Mouse (Mus musculus) c-Kit-positive CD71-positive TER-119-positive erythroid progenitor cells, embryonic 14.5 days (primary cell): ENCODE results near the gene Katnb1.

Source experiments
- DNase-seq: peaks from one replicate; pipeline ENCODE4 v3.0.0-alpha.2; 2013; ENCODE audit warnings: low spot score

Katnb1 gene

DNA sequence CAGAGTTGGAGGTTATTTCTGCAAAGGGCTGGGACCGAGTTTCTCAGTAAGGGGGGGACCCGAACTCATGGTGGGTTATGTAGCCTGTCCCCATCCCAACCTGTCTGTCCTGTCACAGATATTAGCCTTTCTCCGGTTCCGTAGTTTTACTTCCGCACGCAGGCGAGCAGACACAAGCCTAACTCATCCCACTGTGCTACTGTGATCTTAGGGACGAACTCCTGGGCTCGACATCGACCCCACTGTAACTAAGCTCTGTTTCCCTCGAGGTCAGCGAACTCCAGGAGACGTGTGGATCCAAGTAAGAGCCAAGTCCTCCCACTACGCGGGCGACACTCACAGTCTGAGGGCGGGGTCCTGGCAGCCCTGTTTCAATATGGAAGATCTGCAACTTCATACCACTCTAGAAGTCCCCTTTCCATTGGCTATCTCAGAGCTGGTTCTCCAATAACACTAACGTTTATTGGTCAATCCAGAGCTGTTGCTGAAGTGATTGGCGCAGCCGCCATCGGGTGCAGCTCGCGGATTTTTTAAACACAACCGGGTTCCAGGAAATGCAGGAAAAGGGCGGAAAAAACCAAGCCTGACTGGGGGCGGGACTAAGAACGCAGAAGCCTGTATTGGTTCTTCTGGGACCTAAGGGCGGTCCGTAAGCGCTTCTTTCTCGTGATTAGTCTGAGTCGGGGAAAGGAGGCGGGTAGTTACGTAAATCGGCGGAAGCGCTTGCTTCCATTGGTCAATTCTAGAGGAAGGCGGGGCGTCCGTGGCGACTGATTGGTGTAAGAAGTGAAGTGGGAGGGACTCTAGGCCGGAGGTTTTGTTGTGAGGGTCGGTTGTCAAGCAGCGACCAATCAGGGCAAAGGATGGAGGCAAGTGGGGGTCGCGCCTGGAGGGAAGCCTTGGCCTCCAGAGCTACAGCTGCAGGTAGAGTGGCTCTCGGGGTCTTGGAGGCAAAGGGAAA, at the start of gene Katnb1:
Gene Katnb1, plus strand, starts transcription at position 806 of the 961 bp plus-strand sequence.
- peak; percentile 99 for DNase-seq

DNA sequence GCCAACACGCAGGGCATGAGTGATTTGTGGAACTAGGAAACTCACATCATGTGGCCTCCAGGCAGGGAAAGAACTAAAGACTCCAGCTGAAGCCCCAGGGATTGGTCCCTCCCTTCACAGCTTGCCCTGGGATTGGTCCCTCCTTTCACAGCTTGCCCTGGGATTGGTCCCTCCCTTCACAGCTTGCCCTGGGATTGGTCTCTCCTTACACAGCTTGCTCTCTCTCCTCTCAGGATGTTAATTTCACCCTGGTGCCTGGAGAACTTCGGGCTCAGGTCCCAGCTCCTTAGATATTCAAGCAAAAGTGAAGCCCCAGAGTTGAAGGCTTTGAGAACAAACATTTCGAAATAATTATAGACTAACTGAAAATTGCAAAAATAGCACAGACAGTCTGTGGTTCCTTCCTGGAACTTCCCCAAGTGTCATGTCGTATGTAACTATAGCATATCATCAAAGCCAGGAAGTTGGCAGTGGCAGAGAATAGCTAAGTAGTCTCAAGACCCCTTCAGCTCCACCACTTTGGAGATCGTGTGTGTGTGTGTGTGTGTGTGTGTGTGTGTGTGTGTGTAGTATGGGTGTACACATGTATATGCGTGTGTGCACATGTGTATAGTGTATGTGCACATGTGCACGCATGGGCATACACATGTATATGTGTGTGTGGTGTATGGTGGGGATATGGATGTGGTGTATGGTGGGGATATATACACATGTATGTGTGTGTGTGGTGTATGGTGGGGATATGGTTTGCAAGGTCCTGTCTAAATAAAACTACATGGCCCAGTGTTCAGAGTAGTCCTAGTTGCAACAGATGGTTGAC, 43.7 kb upstream of the Katnb1 start:
- DNase-seq: no peak

DNA sequence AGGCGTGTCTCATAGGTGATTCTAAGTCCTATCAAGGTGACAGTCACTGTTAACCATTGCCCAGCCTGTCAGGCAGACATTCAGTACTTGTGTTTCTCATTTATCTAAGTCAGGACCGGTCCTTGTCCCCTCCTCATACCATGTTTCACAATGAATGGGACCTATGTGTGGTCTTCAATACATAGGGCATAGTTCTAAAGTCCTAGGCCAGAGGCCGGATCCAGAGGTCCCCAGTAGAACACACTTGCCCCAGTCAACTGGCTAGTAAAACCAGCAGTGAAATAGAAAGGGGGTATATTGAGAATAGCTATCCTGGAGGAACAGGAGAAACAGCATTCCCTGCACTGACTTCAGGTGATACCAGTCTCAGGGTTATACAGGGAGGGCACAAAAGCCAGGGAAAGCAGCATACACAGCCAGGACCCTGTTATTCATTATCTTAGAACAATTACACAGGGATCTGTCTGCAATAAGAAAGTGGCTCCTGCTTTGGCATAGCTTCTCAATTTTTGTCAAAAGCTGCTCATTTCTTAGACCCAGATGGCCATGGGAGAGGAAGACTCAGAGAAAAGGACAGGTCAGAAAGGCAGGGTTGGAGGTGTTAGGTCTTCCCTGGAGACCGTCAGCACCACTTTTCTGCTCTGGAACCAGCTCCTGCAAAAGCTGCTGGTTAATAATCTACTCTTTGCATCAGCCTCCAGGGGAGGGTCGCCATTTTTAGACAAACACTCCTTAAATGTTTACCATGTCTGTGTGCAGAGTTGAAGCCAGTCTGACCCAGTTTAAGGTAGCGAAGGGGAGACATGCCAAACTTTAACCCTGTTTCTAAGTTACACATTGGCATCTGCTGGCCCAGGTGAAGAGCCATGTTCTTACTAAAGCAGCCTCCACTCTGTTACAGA, 38.9 kb upstream of the Katnb1 start:
- no peak for DNase-seq

DNA sequence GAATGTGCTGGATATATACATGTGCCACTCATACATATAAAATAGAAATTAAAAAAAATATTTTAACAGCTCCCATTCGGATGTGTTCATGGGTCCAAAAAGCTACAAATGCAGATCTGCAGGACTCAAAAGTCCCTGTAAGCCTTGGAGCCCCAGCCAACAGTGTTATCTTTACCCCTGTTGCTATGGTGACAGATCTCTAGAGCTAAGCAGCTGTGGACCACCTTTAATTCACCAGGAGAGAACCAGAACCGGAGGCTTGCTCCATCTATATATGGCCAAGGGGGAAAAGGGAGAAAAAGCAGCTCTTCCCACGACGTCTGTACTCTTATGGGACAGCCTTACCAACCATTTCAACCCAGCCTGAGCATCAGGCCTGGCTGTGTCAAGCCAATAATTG, 36.2 kb upstream of the Katnb1 start:
- DNase-seq: no peak

DNA sequence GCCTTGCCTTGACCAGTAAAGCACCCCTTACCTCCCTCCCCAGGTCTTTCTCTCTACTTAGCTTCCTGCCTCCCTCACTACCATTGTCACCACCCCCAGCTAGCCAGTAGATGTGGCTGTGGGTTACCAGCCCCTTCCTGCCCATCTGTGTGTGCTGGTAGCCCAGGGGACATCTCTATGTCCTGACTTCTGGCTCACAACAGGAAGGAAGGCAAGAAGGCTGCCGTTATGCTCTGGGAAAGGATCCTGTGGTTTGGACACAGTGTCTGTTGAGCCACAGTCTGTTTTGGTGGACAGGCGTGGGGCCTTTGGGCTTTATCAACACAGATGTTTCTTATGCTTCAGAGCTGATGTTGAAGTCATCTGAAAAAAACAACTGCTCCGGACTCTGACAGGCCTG, 34.0 kb upstream of the Katnb1 start:
- DNase-seq: no peak

DNA sequence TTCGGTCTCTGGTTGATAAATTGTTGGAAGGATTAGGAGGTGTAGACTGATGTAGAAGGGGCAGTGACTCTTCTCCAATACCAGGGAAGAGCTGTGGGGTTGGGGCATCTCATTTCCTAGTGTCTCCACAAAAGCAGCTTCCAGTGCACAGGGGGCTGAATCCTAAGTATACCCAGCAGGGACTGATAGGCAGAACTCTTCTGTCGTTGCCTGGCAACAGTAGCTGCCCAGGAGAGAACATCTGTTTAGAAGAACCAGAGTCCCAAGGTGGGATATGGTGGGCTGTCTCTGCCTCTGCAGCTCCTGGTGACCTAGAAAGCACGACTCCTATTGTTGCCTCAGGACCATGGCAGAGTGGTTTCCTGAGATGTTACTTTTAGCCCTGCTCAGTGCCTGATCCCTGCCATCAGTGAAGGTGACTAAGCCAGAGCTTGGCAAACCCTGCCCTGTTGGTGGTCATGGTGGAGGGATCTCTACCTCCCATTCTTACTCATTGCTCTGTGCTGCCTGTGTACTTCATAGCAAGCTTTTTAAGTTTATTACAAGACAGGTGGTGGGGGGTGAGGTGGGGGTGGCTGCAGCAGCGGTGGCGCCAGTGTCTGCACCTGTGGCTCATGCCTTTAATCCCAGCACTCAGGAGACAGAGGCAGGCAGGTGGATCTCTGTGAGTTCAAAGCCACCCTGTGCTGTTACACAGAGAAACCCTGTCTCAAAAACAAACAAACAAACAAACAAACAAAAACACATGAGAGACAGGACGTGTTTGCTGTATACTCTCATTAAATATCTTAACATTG, 32.9 kb upstream of the Katnb1 start:
- DNase-seq: no peak

DNA sequence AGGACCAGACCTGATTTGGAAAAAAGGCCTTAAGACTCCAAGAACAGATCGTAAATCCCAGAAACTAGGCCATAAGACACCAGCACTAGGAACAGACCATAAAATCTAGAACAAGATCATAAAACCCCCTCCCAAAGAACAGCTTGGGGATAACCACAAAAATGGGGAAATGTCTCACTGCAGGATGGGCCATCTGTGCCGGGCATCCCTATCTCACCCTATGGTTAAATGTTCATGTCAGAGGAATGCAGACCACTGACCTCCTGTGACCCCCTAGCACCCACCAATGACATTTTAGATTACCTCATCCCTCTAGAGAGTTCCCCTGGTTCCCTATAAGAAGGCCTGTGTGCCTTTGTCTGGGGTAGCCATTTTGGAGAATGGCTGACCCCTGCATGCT, 31.4 kb upstream of the Katnb1 start:
- no peak for DNase-seq

DNA sequence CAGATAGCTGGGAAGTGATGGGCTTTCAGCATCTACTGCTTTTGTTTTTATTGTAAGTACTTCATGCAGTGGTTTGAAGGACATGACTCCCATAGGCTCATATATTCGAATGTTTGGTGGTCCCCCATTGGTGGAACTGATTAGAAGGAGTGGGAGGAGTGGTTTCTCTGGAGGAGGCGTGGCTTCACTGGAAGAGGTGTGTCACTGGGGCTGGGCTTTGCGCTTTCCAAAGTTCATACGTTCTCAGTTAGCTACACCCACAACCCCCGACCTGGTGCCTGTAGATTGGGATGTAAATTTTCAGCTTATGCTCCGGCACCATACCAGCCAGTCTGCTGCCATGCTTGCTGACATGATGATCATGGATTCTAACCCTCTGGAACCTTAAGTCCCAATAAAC, 26.5 kb upstream of the Katnb1 start:
- DNase-seq: peak; percentile 40

DNA sequence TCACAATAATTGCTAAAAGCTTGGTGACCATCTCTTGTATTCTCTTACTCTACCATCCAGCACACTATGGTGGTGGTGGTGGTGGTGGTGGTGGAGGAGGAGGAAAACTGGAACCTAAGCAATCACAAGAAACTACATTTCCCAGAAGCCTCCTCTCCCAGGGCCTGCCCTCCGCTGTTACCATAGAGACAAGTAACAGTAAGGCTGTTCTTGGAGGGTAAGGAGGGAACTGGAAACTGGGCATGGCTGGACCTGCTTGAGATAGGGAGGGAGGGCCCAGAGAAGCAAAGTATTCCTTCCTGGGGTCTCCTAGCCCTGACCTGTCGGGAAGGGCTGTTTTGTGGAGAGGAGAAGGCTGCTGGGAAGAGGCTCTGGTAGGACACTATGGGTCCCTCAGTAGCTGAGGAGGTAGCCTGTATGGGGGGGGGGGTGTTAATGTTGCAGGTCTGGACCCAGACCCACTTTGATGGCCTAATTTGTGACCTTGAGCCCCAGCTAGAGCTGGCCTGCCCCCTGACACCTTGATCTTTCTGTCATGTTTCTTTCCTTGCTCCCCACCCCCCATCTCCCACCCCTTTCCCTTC, 26.0 kb upstream of the Katnb1 start, which contains the start of gene Drc7:
Gene Drc7, plus strand, starts transcription at position 177 of the 584 bp plus-strand sequence.
- DNase-seq: peak; percentile 44

DNA sequence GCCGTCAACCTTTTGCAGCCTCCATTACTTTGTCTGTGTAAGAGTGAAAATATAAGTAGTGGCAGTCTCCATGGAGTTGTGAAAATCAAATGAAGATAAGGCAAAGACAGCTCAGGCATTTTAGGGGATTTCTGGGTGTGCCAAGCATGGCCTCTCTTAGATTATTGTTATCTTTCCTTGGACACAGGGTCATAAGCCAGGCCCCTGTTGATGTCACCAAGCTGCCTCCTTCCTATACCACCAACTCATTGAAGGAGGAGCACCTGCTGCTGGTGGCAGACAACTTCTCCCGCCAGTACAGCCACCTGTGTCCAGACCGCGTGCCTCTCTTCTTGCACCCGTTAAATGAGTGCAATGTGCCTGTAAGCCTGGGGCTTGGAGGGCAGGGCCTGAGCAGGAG, 24.6 kb upstream of the Katnb1 start:
- peak; percentile 53 for DNase-seq

DNA sequence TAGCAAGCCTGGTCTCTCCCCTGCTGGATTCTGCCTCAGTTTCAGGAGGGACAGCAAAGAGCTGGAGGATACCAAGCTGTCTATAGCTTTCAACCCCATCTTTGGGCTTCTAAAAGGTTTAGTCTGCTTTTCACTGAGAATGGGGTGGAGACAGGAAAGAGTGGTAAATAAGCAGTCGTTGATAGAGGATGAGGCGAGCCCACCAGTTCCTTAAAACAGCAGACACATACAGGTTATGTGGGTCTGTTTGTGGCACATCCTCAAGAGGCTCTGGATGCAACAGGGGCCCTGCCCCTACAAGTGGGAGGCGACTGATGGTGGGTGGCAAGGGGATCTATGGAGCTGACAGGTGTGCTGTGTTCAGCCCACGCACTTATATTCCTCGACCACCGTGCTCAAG, 22.3 kb upstream of the Katnb1 start:
- DNase-seq: no peak

DNA sequence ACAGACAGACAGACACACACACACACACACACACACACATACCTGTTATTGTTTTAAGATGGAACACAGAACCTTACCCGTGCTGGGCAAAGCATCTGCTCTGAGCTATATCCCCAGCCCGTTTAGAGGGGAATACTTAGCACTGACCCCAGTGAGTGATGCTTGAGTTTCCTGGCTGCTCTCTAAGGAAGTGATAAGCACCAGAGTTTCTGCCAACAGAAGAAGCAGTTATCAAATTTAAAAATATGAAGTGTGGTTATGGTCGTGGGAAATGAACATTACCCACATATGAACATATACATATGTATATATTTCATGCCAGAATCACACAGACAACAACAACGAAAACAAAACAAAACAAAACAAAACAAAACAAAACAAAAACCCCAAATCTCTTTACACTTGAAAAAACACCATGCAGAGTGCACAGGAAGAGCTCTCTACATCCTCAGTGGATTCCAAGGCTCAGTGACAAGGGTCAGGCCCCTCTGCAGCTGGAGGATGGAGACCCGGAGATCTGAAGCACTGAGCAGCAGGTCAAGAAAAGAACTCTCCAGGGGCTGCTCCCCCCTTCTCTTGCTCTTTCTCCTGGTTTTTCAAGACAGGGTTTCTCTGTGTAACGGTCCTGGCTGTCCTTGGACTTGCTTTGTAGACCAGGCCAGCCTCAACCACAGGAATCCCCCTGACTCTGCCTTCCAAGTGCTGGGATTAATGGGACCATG, 21.0 kb upstream of the Katnb1 start:
- no peak for DNase-seq

DNA sequence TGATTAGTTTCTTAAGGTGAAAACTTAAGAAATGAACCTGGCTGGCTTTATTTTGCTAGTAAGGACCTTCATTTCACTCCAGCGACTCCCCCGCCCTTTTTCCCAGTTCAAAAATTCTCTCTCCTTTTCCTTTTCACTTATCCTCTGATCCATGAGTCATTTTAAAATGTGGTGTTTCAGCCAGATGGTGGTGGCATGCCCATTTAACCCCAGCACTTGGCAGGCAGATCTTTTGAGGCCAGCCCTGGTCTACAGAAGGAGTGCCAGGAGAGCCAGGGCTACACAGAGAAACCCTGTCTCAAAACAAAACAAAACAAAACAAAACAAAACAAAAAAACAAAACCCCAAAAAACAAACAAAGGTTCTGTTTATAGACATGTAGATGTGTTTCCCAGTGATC, 16.5 kb upstream of the Katnb1 start:
- no peak for DNase-seq

DNA sequence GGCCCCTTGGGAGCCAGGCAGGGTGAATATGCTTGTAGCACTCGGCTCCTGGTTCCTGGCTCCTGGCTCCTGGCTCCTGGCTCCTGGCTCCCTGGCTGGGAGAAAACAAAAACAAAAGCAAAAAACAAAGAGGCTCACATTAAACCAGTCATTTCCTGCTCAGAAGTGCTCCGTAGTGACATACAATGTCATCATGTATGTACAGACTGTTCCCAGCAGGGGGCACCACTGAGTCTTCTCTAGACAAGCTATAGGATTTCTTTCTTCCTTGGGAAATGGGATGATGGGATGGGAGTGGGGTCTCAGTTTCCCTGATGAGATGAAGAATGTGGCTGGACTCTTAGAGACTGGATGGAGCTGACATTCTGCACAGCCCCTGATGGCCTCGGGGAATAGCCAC, 13.4 kb upstream of the Katnb1 start:
- peak; percentile 71 for DNase-seq

DNA sequence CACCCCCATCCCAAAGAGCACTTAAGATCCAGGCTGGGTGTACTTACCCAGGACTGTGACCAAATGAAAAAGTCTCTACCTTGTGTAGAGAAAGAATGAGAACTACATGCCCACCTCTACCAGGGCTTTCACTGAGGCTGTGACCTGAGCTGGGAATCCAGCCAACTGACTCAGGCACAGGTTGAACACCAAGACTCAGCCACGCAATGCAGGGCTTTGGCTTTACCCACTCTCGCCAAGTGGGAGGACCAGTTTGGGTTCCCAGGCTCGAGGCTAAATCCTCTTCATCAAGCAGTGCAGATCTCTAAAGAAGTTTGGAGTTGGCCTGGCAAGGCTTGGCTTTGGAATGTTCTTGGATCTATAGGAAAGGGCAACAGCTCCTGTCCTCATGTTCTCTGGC, 5.5 kb upstream of the Katnb1 start:
- DNase-seq: no peak

DNA sequence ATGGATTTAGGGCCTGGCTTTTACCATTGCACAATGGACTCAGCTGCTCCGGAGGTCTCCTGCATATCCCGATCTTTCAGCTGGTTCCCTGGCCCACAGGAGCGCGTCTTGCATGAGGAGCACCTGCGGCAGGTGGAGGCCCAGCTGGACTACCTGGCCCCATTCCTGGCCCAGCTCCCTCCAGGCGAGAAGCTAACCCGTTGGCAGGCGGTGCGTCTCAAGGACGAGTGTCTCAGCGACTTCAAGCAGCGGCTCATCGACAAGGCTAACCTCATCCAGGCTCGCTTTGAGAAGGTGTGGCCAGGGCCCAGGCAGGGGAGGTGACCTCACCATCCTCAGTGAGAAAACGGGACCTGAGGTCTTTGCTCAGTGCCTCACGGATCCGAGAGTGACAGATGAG, 4.8 kb upstream of the Katnb1 start:
- no peak for DNase-seq

DNA sequence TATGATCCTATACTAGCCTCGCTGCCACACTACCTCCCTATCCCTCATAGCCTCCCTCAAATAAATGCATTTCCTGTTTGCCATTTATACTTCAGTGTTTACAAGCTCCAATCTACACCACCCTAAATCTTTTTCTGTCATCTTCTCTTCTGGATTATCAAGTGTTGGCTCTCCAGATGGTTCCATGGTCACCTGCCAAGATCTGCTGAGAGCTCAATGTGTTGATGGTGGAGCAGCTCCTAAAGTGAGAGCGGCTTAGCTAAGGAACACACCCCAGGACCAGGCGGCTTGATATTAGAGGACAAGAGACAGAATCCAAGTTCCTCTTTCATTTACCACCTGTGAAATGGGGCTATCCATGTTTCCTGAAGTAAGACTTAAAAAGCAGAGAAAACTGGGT, 2.9 kb upstream of the Katnb1 start:
- DNase-seq: no peak

DNA sequence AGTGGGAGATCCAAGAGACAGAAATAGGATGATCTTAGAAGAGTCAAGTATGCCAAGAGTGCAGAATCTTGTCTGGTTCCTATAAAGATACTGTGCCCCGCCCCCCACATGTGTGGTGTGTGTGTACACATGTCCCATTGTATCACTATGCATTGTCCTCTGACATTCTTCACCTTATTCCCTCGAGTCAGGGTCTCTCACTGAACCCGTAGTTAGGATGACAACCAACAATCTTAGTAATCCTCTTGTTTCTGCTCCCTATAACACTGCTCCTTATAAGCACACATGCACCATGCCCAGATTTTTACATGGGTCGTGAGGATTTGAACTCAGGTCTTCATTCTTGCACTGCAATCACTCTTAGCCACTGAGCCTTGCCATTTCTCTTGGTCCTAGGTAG, 1.7 kb upstream of the Katnb1 start:
- DNase-seq: no peak

DNA sequence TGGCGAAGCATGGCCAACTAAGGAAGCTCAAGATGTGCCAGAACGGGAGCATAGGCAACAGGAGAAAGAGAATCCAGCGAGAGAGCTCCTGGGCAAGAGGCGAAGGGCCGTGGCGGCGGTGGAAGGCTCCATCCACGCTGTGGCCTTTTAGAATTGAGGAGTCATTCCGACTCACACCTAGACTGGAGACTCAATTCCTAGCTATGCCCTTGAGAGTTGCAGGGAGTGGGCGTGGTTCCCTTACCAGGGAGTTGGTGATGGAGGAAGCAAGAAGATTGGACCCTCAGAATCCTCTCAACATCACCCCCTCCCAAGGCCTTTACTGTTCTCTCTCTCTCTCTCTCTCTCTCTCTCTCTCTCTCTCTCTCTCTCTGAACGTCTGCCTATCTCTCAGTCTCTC, 664 bp downstream of the Katnb1 start:
- peak; percentile 30 for DNase-seq

DNA sequence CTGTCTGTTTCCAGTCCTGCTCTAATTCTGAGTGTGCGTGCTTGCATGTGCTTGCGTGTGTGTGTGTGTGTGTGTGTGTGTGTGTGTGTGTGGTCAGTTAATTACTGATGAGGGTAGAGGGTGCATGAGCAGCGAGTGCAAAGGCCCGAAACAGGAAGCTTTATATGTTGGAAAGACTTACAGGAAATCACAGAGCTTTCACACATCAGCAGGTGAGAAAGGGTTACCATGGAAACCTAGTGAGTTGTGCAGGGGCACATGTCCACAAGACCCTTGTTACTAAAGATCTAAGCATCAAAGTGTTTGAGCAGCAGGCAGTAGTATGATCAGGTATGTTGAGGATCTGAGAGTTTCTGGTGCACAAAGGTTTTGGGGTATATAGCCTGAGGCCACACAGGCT, 3.3 kb downstream of the Katnb1 start:
- DNase-seq: no peak
